Mouse (Mus musculus): Measurements from ENCODE around the gene Fuca1.
A peak's percentile ranks its signal among the peaks of the same experiment; 100 is the strongest.

Gene Fuca1

GRCm38 (mm10) chr4:135984556-135984955 is 64.0 kb downstream of the Fuca1 start:
- no peak for DNase-seq (ENCODE audit: low spot score)

- no peak for DNase-seq (ENCODE audit: low spot score)
Measured at GRCm38 (mm10) chr4:135985193-135985592, 64.7 kb downstream of the Fuca1 start.

GRCm38 (mm10) chr4:135985769-135986168 is 65.2 kb downstream of the Fuca1 start:
- no peak for DNase-seq (ENCODE audit: low spot score)

GRCm38 (mm10) chr4:135986301-135986942 is 65.9 kb downstream of the Fuca1 start:
- DNase-seq (ENCODE audit: low spot score): peak; percentile 34

- DNase-seq (ENCODE audit: low spot score): peak; percentile 93
Measured at GRCm38 (mm10) chr4:135986943-135987710, 66.6 kb downstream of the Fuca1 start, which contains the start of gene Pithd1. TSS of gene Pithd1 (minus strand) at chr4:135987264.

GRCm38 (mm10) chr4:135987714-135988113 is 67.2 kb downstream of the Fuca1 start:
- DNase-seq (ENCODE audit: low spot score): peak; percentile 17

All from embryo, embryonic 10.5 days (tissue).